Mouse (Mus musculus): ENCODE measurements around the gene Gm49354. TPM values are rescaled to one million over a fixed set of nuclear protein-coding genes. Genes with fewer than 3 reads are reported as not detected.
A peak's percentile ranks its signal among the peaks of the same experiment; 100 is the strongest.

Gm49354 gene
- total and polyA plus RNA-seq, 3 experiments, result 52.8 TPM; not detected in 2

GRCm38 (mm10) chr13:59750310-59750709 lies 31.7 kb downstream of the Gm49354 start:
- no peak overlapping the region for H3K4me3 ChIP-seq (ENCODE audit: low read depth, low read length)
- peaks cover 25% of the 10 kb centered on the region for H3K36me3 ChIP-seq (replicated peaks)
- TF ChIP-seq GATA2 (IDR thresholded peaks at IDR 0.05; ENCODE audit: borderline replicate concordance, low read depth, low read length) (no peak), CTCF (IDR thresholded peaks at IDR 0.05; ENCODE audit: low read depth, low read length) (no peak), GATA1 (IDR thresholded peaks at IDR 0.05; ENCODE audit: borderline replicate concordance, low read length) (no peak), POLR2AphosphoS5 (IDR thresholded peaks at IDR 0.05; ENCODE audit: insufficient replicate concordance, low read depth, low read length) (no peak), TAL1 (conservative IDR thresholded peaks at IDR 0.05; ENCODE audit: low read depth, low read length) (no peak)
- ATAC-seq (ENCODE audit: extremely low read depth, insufficient number of reproducible peaks, low FRiP score, poor library complexity, severe bottlenecking), result no peak
- no peaks in the 10 kb centered on the region for H3K9me3 ChIP-seq (replicated peaks)
- peaks cover 17% of the 10 kb centered on the region for H3K4me1 ChIP-seq (ENCODE audit: insufficient read depth, low read depth, low read length)
- DNase-seq (ENCODE audit: low spot score), result no peak
- peaks cover 25% of the 10 kb centered on the region for H3K27me3 ChIP-seq (ENCODE audit: insufficient read depth, low read length)

DNA sequence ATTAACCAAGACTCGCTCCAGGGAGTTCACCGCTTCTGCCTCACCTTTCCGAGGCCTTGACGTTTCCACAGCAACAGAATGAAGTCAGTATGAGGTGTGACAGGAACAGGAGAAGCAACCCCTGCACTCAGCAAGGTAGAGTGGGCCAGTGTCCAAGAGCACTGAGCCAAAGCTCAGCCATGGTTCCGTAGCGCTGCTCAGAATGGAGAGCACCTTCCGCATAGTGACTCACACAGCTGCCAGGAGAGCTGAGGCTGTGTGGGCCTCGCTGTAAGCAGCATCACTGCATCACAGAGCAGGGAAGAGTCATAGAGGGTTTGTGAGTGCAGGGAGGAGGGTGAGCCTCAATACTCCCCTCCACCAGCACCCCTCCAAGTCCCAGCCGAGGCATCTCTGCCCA lies 35.3 kb downstream of the Gm49354 start, which contains the start of gene 1700014D04Rik:
1700014D04Rik (minus strand) TSS at position 42 of the 400 bp plus-strand sequence.
- TF ChIP-seq CTCF (IDR thresholded peaks at IDR 0.05; ENCODE audit: low read depth, low read length) (no peak), GATA1 (IDR thresholded peaks at IDR 0.05; ENCODE audit: borderline replicate concordance, low read length) (no peak), GATA2 (IDR thresholded peaks at IDR 0.05; ENCODE audit: borderline replicate concordance, low read depth, low read length) (no peak), TAL1 (conservative IDR thresholded peaks at IDR 0.05; ENCODE audit: low read depth, low read length) (no peak), POLR2AphosphoS5 (IDR thresholded peaks at IDR 0.05; ENCODE audit: insufficient replicate concordance, low read depth, low read length) (no peak)
- Histone ChIP-seq H3K4me3 (ENCODE audit: low read depth, low read length) (no peak within 1 kb of the TSS), H3K4me1 (ENCODE audit: insufficient read depth, low read depth, low read length) (peaks cover 24% of the 10 kb centered on the region), H3K9me3 (replicated peaks) (no peaks in the 10 kb centered on the region), H3K27me3 (ENCODE audit: insufficient read depth, low read length) (peaks cover 51% of the 10 kb centered on the region), H3K36me3 (replicated peaks) (no peaks in the 10 kb centered on the region)
- ATAC-seq (ENCODE audit: extremely low read depth, insufficient number of reproducible peaks, low FRiP score, poor library complexity, severe bottlenecking) (no peak), DNase-seq (ENCODE audit: low spot score) (no peak)

DNA sequence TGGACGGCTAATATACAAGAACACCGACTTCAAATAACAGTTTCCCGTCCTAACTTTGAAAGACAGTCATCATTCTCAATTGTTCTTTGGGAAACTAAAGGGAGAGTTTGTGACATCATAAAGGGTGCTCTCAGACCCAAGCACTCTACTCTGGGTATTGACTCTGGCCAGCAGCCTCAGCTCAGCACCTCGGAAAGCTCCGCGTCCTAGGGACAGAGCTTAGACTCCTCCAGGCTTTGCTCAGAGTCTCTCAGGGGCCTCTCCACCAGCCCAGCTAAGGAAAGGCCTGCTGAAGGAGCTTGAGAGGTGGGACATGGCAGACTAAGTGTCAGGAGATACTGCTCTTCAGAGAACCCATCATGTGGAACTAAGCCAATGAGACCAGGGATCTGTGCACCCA lies 35.9 kb downstream of the Gm49354 start:
- TF ChIP-seq GATA2 (IDR thresholded peaks at IDR 0.05; ENCODE audit: borderline replicate concordance, low read depth, low read length) (no peak), POLR2AphosphoS5 (IDR thresholded peaks at IDR 0.05; ENCODE audit: insufficient replicate concordance, low read depth, low read length) (no peak), GATA1 (IDR thresholded peaks at IDR 0.05; ENCODE audit: borderline replicate concordance, low read length) (no peak), CTCF (IDR thresholded peaks at IDR 0.05; ENCODE audit: low read depth, low read length) (no peak), TAL1 (conservative IDR thresholded peaks at IDR 0.05; ENCODE audit: low read depth, low read length) (no peak)
- DNase-seq (ENCODE audit: low spot score) (no peak), ATAC-seq (ENCODE audit: extremely low read depth, insufficient number of reproducible peaks, low FRiP score, poor library complexity, severe bottlenecking) (no peak)
- peaks cover 51% of the 10 kb centered on the region for H3K27me3 ChIP-seq (ENCODE audit: insufficient read depth, low read length)
- H3K4me1 ChIP-seq (ENCODE audit: insufficient read depth, low read depth, low read length), result peaks cover 23% of the 10 kb centered on the region
- H3K9me3 ChIP-seq (replicated peaks), result no peaks in the 10 kb centered on the region
- no peak overlapping the region for H3K4me3 ChIP-seq (ENCODE audit: low read depth, low read length)
- no peaks in the 10 kb centered on the region for H3K36me3 ChIP-seq (replicated peaks)

DNA sequence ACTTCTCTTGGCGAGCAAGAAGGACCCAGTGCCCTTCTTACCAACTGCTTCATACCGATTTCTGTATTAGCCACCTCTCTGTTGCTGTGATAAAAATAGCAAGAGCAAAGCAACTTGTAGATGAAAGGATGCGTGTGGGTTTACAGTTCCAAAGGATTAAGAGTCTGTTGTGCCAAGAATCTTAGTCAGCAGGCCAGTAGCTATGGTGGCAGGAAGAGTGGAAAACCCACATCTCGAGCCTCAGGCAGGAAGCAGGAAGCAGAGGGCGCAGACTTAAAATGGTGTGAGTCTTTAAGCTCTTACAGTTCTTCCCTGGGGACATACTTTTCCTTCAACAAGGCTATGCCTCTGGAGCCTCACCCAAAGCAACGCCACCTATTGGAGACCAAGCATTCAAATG lies 36.6 kb downstream of the Gm49354 start:
- peaks cover 17% of the 10 kb centered on the region for H3K4me1 ChIP-seq (ENCODE audit: insufficient read depth, low read depth, low read length)
- no peaks in the 10 kb centered on the region for H3K36me3 ChIP-seq (replicated peaks)
- H3K27me3 ChIP-seq (ENCODE audit: insufficient read depth, low read length), result peaks cover 51% of the 10 kb centered on the region
- no peak for DNase-seq (ENCODE audit: low spot score)
- ATAC-seq (ENCODE audit: extremely low read depth, insufficient number of reproducible peaks, low FRiP score, poor library complexity, severe bottlenecking), result no peak
- TF ChIP-seq CTCF (IDR thresholded peaks at IDR 0.05; ENCODE audit: low read depth, low read length), result no peak
- TF ChIP-seq GATA1 (IDR thresholded peaks at IDR 0.05; ENCODE audit: borderline replicate concordance, low read length), result no peak
- TF ChIP-seq POLR2AphosphoS5 (IDR thresholded peaks at IDR 0.05; ENCODE audit: insufficient replicate concordance, low read depth, low read length), result no peak
- TF ChIP-seq GATA2 (IDR thresholded peaks at IDR 0.05; ENCODE audit: borderline replicate concordance, low read depth, low read length), result no peak
- TF ChIP-seq TAL1 (conservative IDR thresholded peaks at IDR 0.05; ENCODE audit: low read depth, low read length), result no peak
- H3K4me3 ChIP-seq (ENCODE audit: low read depth, low read length), result no peak overlapping the region
- no peaks in the 10 kb centered on the region for H3K9me3 ChIP-seq (replicated peaks)

DNA sequence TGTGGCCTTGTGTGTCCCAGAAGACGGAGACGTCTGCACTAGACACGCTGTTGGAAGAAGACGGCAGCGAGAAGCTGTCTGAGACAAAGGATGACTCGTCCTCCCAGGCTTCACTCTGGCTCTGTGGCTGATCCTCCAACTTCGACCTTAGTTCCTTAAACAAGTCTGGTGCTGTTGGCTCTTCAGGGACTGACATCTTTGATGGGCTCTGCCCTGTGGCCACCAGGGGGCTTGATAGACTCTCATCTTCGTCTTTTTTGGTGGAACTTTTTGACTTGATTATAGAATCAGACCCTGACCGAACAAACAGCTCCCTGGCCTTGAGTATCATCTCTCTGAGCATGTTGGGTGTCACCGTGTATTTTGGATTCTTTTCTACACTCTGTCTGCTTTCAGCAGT lies 40.3 kb downstream of the Gm49354 start:
- no peaks in the 10 kb centered on the region for H3K9me3 ChIP-seq (replicated peaks)
- H3K36me3 ChIP-seq (replicated peaks), result no peaks in the 10 kb centered on the region
- ATAC-seq (ENCODE audit: extremely low read depth, insufficient number of reproducible peaks, low FRiP score, poor library complexity, severe bottlenecking), result peak; percentile 46; the same call in 1 of the 2 replicates
- no peak for TF ChIP-seq CTCF (IDR thresholded peaks at IDR 0.05; ENCODE audit: low read depth, low read length)
- H3K27me3 ChIP-seq (ENCODE audit: insufficient read depth, low read length), result peaks cover 32% of the 10 kb centered on the region
- peaks cover 26% of the 10 kb centered on the region for H3K4me1 ChIP-seq (ENCODE audit: insufficient read depth, low read depth, low read length)
- peak; percentile 28 for DNase-seq (ENCODE audit: low spot score)
- no peak overlapping the region for H3K4me3 ChIP-seq (ENCODE audit: low read depth, low read length)

DNA sequence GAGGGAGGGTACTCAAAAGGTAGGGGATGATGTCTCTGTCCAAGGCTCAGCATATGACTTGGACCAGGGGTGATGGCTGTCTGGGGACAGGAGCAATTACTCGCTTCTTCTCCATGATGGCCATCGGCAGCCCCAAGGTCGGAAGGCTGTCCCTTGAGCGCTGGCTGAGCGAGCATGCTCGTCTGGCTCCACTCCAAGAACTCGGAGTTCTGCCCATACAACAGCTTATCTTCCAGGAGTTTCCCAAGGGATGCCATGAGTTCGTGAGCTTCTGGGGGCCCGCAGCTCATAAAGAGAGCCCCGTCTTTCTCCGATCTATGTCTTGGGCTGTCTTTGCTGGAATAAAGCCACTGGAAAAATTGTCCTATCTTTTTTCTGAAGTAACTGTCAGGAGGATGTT lies 40.9 kb downstream of the Gm49354 start:
- no peak for DNase-seq (ENCODE audit: low spot score)
- peaks cover 26% of the 10 kb centered on the region for H3K27me3 ChIP-seq (ENCODE audit: insufficient read depth, low read length)
- no peak for TF ChIP-seq GATA1 (IDR thresholded peaks at IDR 0.05; ENCODE audit: borderline replicate concordance, low read length)
- no peak for TF ChIP-seq POLR2AphosphoS5 (IDR thresholded peaks at IDR 0.05; ENCODE audit: insufficient replicate concordance, low read depth, low read length)
- TF ChIP-seq TAL1 (conservative IDR thresholded peaks at IDR 0.05; ENCODE audit: low read depth, low read length), result no peak
- no peak for TF ChIP-seq CTCF (IDR thresholded peaks at IDR 0.05; ENCODE audit: low read depth, low read length)
- TF ChIP-seq GATA2 (IDR thresholded peaks at IDR 0.05; ENCODE audit: borderline replicate concordance, low read depth, low read length), result no peak
- no peak for ATAC-seq (ENCODE audit: extremely low read depth, insufficient number of reproducible peaks, low FRiP score, poor library complexity, severe bottlenecking)
- H3K9me3 ChIP-seq (replicated peaks), result no peaks in the 10 kb centered on the region
- no peak overlapping the region for H3K4me3 ChIP-seq (ENCODE audit: low read depth, low read length)
- no peaks in the 10 kb centered on the region for H3K36me3 ChIP-seq (replicated peaks)
- peaks cover 28% of the 10 kb centered on the region for H3K4me1 ChIP-seq (ENCODE audit: insufficient read depth, low read depth, low read length)

GRCm38 (mm10) chr13:59739397-59739796 lies 42.6 kb downstream of the Gm49354 start:
- DNase-seq (ENCODE audit: low spot score), result no peak
- H3K4me1 ChIP-seq (ENCODE audit: insufficient read depth, low read depth, low read length), result peaks cover 44% of the 10 kb centered on the region
- peaks cover 19% of the 10 kb centered on the region for H3K27me3 ChIP-seq (ENCODE audit: insufficient read depth, low read length)
- ATAC-seq (ENCODE audit: extremely low read depth, insufficient number of reproducible peaks, low FRiP score, poor library complexity, severe bottlenecking), result no peak
- TF ChIP-seq CTCF (IDR thresholded peaks at IDR 0.05; ENCODE audit: low read depth, low read length), result no peak
- TF ChIP-seq POLR2AphosphoS5 (IDR thresholded peaks at IDR 0.05; ENCODE audit: insufficient replicate concordance, low read depth, low read length), result no peak
- no peak for TF ChIP-seq GATA2 (IDR thresholded peaks at IDR 0.05; ENCODE audit: borderline replicate concordance, low read depth, low read length)
- no peak for TF ChIP-seq TAL1 (conservative IDR thresholded peaks at IDR 0.05; ENCODE audit: low read depth, low read length)
- TF ChIP-seq GATA1 (IDR thresholded peaks at IDR 0.05; ENCODE audit: borderline replicate concordance, low read length), result no peak
- H3K4me3 ChIP-seq (ENCODE audit: low read depth, low read length), result no peak overlapping the region
- H3K36me3 ChIP-seq (replicated peaks), result no peaks in the 10 kb centered on the region
- no peaks in the 10 kb centered on the region for H3K9me3 ChIP-seq (replicated peaks)

Data from G1E (cell line).